Mouse (Mus musculus) midbrain, embryonic 13.5 days (tissue): ENCODE data around the gene Tas2r135. TPM values are rescaled to one million over a fixed set of nuclear protein-coding genes. Genes with fewer than 3 reads are reported as not detected.

Experiments
- ATAC-seq: fragments of 200-750 bp; cut with Nextera tagmentation; 2 replicates; pipeline ENCODE4 v1.8.0; 2017; ENCODE audit warnings: mild to moderate bottlenecking, moderate TSS enrichment, moderate library complexity
- H3K27ac ChIP-seq: fragments of 300-500 bp; sonication (generic); 2 replicates; pipeline ENCODE4 v1.5.1; 2015; ENCODE audit warnings: inconsistent platforms, mild to moderate bottlenecking, moderate library complexity
- H3K27me3 ChIP-seq: fragments of 300-500 bp; sonication (generic); 2 replicates; pipeline ENCODE4 v1.6.1; 2015; ENCODE audit warnings: mild to moderate bottlenecking, inconsistent platforms
- H3K36me3 ChIP-seq: fragments of 300-500 bp; sonication (generic); 2 replicates; pipeline ENCODE4 v1.6.1; 2015; ENCODE audit warnings: mild to moderate bottlenecking, inconsistent platforms
- H3K4me1 ChIP-seq: fragments of 300-500 bp; sonication (generic); replicated peaks from 2 replicates; pipeline ENCODE4 v1.6.1; 2015; ENCODE audit warnings: inconsistent platforms
- H3K4me2 ChIP-seq: fragments of 300-500 bp; sonication (generic); replicated peaks from 2 replicates; pipeline ENCODE4 v1.6.1; 2015; ENCODE audit warnings: moderate library complexity, mild to moderate bottlenecking, inconsistent platforms
- H3K4me3 ChIP-seq: fragments of 300-500 bp; sonication (generic); replicated peaks from 2 replicates; pipeline ENCODE4 v1.5.1; 2015; ENCODE audit warnings: mild to moderate bottlenecking, inconsistent platforms
- H3K9ac ChIP-seq: fragments of 300-500 bp; sonication (generic); replicated peaks from 2 replicates; pipeline ENCODE4 v1.6.1; 2015; ENCODE audit warnings: mild to moderate bottlenecking, inconsistent platforms
- H3K9me3 ChIP-seq: fragments of 300-500 bp; sonication (generic); 2 replicates; pipeline ENCODE4 v1.6.1; 2016; ENCODE audit warnings: mild to moderate bottlenecking, inconsistent platforms
- WGBS: fragments of 180-500 bp; shearing (Covaris S2); methylation state at CpG from one replicate; pipeline ENCODE4 v1.1.7; 2015; 5-methylcytosine and 5-hydroxymethylcytosine counted together
- polyA plus RNA-seq: library from polyadenylated mRNA; unstranded; fragments of >200 nt; fragmentation: Nextera tagmentation; extraction: Ambion mirVana; gene quantifications from 2 replicates; pipeline ENCODE4 v1.2.1, GENCODE M21; 2015

The Tas2r135 gene
- polyA plus RNA-seq, 1 experiment from 2014 or later = not detected

DNA sequence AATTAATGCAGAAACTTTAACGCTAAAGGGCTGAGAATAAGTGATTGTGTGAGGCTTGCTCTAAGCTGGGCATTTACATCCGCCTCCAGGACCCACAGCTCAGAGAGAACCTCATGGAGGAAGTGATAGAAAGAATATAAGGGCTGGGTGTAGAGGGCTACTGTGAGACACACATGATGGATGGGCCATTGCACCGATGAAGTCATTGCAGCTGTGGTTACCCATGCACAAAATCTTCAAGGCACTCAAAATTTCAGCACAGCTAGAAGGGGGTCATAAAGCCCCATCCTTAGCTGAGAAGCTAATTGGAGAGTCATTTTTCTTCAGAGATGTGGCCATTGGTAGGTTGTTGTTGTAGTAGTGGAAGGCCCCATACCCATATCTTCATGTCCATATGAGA lies 6.9 kb upstream of the Tas2r135 start:
- Histone ChIP-seq H3K27ac (no peak overlapping the region), H3K9me3 (no peaks in the 10 kb centered on the region), H3K4me3 (no peak overlapping the region), H3K4me2 (no peak overlapping the region), H3K27me3 (no peaks in the 10 kb centered on the region), H3K36me3 (no peaks in the 10 kb centered on the region), H3K4me1 (no peaks in the 10 kb centered on the region), H3K9ac (no peak overlapping the region)
- ATAC-seq = no peak
- 91% methylated on average over 3 of the region's 3 CpGs for WGBS

DNA sequence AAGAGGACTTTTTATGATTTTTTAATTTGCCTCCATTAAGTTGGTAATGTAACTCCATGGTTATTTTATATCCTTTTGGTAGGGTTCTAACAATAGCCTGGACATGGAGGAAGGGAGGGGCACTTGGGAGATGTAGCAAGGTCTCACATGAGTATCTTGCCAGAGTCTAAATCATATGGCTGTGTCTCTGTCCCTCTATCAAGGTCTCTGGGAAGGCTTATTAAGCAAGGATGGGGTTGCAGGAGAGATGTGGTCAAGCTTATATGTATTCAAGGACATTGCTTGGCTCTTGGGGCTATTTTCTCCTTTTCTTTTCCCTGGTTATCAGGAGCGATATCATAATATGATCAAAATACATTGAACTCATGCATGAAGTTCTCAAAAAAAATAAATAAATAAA lies 6.2 kb upstream of the Tas2r135 start:
- no peak for ATAC-seq
- Histone ChIP-seq H3K4me2 (no peak overlapping the region), H3K4me3 (no peak overlapping the region), H3K27ac (no peak overlapping the region), H3K9me3 (no peaks in the 10 kb centered on the region), H3K27me3 (no peaks in the 10 kb centered on the region), H3K36me3 (no peaks in the 10 kb centered on the region), H3K4me1 (no peaks in the 10 kb centered on the region), H3K9ac (no peak overlapping the region)
- 92% methylated on average over 1 of the region's 1 CpGs for WGBS

DNA sequence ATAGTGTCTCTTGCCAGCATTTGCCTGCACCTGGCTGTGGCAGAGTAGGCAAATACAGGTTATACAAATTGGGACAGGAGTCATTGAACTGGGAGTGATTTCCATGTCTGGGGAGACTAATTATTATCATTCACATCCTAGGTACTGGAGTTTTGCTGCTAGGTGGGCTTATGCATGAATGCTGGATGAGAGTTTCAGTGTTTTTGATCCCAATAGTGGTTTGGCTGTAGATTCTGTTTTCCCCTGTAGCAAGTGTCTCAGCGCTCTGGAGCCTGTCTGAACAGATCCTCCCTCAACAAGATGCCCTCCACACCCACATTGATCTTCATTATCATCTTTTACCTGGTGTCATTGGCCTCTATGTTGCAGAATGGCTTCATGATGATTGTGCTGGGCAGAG lies 5.3 kb upstream of the Tas2r135 start, which contains the start of gene Tas2r143:
TSS of gene Tas2r143 (plus strand) at position 301 of the 400 bp plus-strand sequence.
- no peak for ATAC-seq
- no peaks in the 10 kb centered on the region for H3K4me1 ChIP-seq
- H3K4me3 ChIP-seq = no peak within 1 kb of the TSS
- H3K9me3 ChIP-seq = no peaks in the 10 kb centered on the region
- H3K27me3 ChIP-seq = no peaks in the 10 kb centered on the region
- H3K36me3 ChIP-seq = no peaks in the 10 kb centered on the region
- H3K27ac ChIP-seq = no peak within 1 kb of the TSS
- no peak within 1 kb of the TSS for H3K4me2 ChIP-seq
- H3K9ac ChIP-seq = no peak within 1 kb of the TSS
- WGBS = 74% methylated on average over 1 of the region's 1 CpGs

DNA sequence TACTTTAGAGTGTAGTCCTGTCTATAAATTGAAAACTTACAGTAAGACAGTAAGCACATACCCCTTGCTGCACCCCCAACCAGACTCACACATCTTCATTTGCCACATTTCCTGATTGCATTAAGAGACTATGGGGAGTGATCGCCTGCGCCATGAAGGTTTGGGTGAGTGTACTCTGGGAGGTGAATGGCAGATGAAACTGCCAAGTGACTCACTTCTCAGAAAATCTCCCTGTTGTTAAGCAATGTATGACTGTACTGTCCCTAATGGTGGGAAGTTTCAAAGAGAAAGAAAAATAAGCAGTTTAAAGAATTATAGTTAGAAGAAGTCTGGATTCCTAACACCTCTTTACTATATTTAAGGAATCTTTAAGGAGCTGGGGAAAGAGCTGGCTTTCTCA lies 14.2 kb downstream of the Tas2r135 start:
- Histone ChIP-seq H3K27me3 (no peaks in the 10 kb centered on the region), H3K9me3 (no peaks in the 10 kb centered on the region), H3K27ac (no peak overlapping the region), H3K4me1 (no peaks in the 10 kb centered on the region), H3K36me3 (no peaks in the 10 kb centered on the region), H3K9ac (no peak overlapping the region), H3K4me2 (no peak overlapping the region), H3K4me3 (no peak overlapping the region)
- 96% methylated on average over 2 of the region's 2 CpGs for WGBS
- no peak for ATAC-seq

DNA sequence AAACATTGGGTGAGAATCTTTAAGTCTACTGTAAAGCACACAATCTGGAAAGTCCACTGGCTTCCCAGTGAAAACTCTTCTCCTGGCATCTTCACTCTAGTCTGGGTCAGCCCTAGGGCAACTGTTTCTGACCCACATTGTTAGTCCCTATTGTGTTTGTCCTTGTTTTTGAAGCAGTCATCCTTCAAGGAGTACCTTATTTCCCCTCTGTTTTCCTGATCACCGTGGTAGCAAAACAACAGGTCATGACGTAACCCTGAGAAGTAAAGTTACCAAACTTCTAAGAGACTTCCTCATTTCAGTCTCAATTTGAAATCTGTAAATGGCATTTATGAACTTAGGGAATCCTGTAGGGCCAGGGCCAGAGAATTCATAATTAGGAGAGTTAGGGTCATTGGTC lies 16.2 kb downstream of the Tas2r135 start:
- H3K4me2 ChIP-seq = no peak overlapping the region
- H3K27me3 ChIP-seq = no peaks in the 10 kb centered on the region
- H3K27ac ChIP-seq = no peak overlapping the region
- no peaks in the 10 kb centered on the region for H3K9me3 ChIP-seq
- no peaks in the 10 kb centered on the region for H3K4me1 ChIP-seq
- no peak for ATAC-seq
- no peaks in the 10 kb centered on the region for H3K36me3 ChIP-seq
- no peak overlapping the region for H3K9ac ChIP-seq
- no peak overlapping the region for H3K4me3 ChIP-seq
- 75% methylated on average over 2 of the region's 2 CpGs for WGBS

DNA sequence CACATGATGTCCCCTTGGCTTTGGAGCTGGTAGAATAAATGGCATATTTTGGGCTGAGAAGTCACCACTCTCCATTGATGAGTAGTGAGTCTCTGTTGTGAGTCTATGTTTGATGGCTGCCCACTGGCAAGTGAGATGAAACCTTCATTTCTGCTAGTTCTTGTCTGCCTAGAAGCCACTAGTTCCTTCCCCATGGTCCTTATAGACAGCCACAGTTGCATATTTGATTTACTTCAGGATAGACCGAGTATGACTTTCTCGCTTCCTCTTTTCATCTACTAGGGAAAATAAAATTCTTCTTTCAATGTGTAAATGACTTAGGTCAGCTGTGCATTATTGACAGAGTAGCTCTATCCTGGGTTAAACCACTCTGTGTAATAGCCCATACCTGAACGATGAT lies 19.2 kb downstream of the Tas2r135 start:
- H3K27me3 ChIP-seq = no peaks in the 10 kb centered on the region
- H3K27ac ChIP-seq = no peak overlapping the region
- H3K4me1 ChIP-seq = no peaks in the 10 kb centered on the region
- no peak overlapping the region for H3K4me3 ChIP-seq
- H3K4me2 ChIP-seq = no peak overlapping the region
- no peaks in the 10 kb centered on the region for H3K36me3 ChIP-seq
- 97% methylated on average over 3 of the region's 3 CpGs for WGBS
- no peak for ATAC-seq
- no peaks in the 10 kb centered on the region for H3K9me3 ChIP-seq
- no peak overlapping the region for H3K9ac ChIP-seq

DNA sequence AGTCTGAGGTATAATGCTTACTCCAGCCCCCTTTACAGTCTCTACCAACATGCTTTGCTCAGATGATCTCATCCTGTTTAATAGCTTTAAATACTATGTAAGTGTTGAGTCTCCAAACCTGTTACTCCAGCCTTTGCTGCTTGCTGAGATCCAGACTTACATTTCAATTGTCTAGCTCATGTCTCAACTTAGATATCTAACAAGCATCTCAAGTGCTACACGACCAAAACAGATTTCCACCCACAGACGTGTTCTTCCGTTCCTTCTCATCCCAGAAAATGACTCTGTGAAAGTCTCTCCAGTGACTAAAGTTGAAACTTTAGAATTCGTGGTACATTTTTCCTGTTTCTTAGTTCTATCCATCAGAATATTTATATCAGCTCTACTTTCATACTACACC lies 21.1 kb downstream of the Tas2r135 start:
- no peak overlapping the region for H3K27ac ChIP-seq
- H3K36me3 ChIP-seq = no peaks in the 10 kb centered on the region
- no peaks in the 10 kb centered on the region for H3K4me1 ChIP-seq
- WGBS = 87% methylated on average over 4 of the region's 4 CpGs
- no peak for ATAC-seq
- H3K9me3 ChIP-seq = no peaks in the 10 kb centered on the region
- H3K4me2 ChIP-seq = no peak overlapping the region
- H3K4me3 ChIP-seq = no peak overlapping the region
- no peak overlapping the region for H3K9ac ChIP-seq
- no peaks in the 10 kb centered on the region for H3K27me3 ChIP-seq

DNA sequence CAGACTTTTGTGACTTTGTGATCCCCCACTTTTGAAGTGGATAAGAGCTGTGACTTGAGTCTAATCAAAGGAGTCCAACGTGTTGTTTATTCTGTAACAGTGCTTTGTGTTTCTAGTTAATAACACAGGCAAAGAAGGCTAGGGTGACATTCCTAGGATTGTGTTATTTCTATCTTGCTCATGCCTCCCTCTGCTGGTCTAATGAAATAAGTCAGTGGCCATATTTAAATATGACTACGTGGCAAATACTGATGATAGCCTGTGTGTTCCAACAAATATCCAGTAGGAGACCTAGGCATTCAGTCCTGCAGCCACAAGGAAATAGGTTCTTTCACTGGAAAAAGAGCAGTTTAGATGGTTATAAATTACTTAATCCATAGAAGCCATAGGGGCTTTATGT lies 28.3 kb downstream of the Tas2r135 start:
- no peaks in the 10 kb centered on the region for H3K9me3 ChIP-seq
- WGBS = 74% methylated on average over 2 of the region's 2 CpGs
- no peaks in the 10 kb centered on the region for H3K27me3 ChIP-seq
- H3K4me3 ChIP-seq = no peak overlapping the region
- H3K4me2 ChIP-seq = no peak overlapping the region
- no peaks in the 10 kb centered on the region for H3K36me3 ChIP-seq
- no peak overlapping the region for H3K9ac ChIP-seq
- no peaks in the 10 kb centered on the region for H3K4me1 ChIP-seq
- no peak for ATAC-seq
- no peak overlapping the region for H3K27ac ChIP-seq

DNA sequence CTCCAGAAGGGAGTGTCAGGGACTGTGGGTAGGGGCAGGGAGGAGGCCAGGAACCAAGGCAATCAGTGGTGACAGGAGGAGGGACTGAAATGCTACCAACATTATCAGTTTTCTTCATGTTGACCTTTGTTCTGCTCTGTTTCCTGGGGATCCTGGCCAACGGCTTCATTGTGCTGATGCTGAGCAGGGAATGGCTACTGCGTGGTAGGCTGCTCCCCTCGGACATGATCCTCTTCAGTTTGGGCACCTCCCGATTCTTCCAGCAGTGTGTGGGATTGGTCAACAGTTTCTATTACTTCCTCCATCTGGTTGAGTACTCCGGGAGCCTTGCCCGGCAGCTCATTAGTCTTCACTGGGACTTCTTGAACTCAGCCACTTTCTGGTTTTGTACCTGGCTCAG lies 29.2 kb downstream of the Tas2r135 start, which contains the start of gene Tas2r126:
TSS of gene Tas2r126 (plus strand) at position 90 of the 400 bp plus-strand sequence.
- no peaks in the 10 kb centered on the region for H3K4me1 ChIP-seq
- no peak within 1 kb of the TSS for H3K9ac ChIP-seq
- ATAC-seq = no peak
- no peaks in the 10 kb centered on the region for H3K9me3 ChIP-seq
- WGBS = 91% methylated on average over 6 of the region's 6 CpGs
- H3K4me2 ChIP-seq = no peak within 1 kb of the TSS
- no peaks in the 10 kb centered on the region for H3K36me3 ChIP-seq
- no peak within 1 kb of the TSS for H3K4me3 ChIP-seq
- H3K27me3 ChIP-seq = no peaks in the 10 kb centered on the region
- no peak within 1 kb of the TSS for H3K27ac ChIP-seq

DNA sequence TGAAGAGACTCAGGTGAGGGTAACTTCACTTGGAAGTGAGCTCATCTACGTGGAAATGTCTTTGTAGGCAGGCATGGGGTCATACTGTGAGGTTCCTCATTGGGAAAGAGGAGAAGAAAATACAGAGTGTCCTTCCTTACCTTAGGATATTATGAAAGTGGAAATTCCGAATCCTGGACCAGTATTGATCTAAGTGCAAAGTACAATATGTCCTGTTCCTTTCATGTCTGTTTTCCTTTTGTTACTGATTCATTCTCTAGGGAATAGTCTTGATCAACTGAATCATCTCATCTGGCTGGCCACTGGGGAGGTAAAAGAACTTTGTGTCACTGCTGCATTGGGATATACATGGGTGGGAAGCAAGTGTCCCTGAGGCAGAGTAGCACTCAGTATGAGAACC lies 30.3 kb downstream of the Tas2r135 start:
- no peak for ATAC-seq
- Histone ChIP-seq H3K9ac (no peak overlapping the region), H3K27me3 (no peaks in the 10 kb centered on the region), H3K4me1 (no peaks in the 10 kb centered on the region), H3K4me2 (no peak overlapping the region), H3K9me3 (no peaks in the 10 kb centered on the region), H3K4me3 (no peak overlapping the region), H3K36me3 (no peaks in the 10 kb centered on the region), H3K27ac (no peak overlapping the region)
- 77% methylated on average over 2 of the region's 2 CpGs for WGBS

DNA sequence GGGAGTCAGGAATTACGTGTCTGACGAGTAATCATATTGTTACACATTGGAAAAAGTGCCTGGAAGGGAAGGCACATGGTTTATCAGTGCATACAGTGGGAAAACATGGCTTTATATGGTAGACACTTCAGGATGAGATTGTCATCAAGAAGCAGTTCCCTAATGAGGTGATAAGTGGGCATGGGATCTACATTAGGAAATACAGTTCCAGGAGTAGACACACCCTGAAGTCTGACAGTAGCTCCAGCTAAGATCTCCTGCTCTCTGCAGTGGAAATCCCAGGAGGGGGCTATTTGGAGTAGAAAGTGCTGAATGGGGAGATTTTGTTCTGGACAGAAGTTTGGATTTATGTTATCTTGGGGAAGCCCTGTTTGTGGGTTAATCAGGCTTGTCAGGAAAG lies 36.2 kb downstream of the Tas2r135 start:
- Histone ChIP-seq H3K4me2 (no peak overlapping the region), H3K9me3 (no peaks in the 10 kb centered on the region), H3K4me3 (no peak overlapping the region), H3K36me3 (no peaks in the 10 kb centered on the region), H3K27ac (no peak overlapping the region), H3K27me3 (no peaks in the 10 kb centered on the region), H3K4me1 (no peaks in the 10 kb centered on the region), H3K9ac (no peak overlapping the region)
- WGBS = 79% methylated on average over 2 of the region's 2 CpGs
- ATAC-seq = no peak

DNA sequence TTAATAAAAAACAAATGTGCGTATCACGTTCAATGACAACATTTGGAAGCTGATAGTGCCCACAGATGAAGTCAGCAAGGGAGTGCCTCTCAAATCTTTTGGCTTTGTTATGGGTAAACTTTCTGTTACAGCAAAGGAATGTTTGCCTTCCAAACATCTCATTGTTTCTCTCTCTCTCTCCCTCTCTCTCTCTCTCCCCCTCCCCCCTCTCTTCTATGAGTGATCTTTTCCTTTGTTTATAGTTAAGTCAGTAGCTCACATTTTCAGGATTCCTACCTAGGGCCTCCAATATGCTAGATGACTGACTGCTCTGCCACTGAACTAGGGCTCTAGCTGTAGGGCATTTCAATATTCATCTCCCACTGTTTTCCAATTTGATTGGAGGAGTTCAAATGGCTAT lies 39.3 kb downstream of the Tas2r135 start:
- no peak overlapping the region for H3K4me3 ChIP-seq
- H3K4me2 ChIP-seq = no peak overlapping the region
- no peak for ATAC-seq
- H3K36me3 ChIP-seq = no peaks in the 10 kb centered on the region
- H3K9me3 ChIP-seq = no peaks in the 10 kb centered on the region
- H3K4me1 ChIP-seq = no peaks in the 10 kb centered on the region
- WGBS = 88% methylated on average over 2 of the region's 2 CpGs
- H3K9ac ChIP-seq = no peak overlapping the region
- H3K27me3 ChIP-seq = no peaks in the 10 kb centered on the region
- H3K27ac ChIP-seq = no peak overlapping the region

DNA sequence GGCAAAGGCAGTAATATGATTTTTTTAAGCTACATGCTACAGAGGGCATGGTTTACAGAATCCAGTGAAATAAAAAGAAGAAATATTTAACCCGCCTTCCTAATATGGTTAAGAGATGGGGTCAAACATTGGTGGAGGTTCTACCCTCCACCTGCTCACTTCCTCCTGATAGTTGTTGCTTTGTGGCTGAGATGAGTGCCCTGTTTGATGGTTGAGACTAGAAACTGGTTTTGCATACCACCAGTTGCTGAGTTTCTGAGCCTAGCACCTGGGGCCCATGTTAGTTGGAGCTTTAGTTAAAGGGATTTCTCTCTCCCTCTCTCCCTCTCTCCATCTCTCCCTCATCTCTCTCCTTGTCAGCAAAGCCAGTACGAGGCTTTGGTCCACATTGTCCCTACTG lies 42.1 kb downstream of the Tas2r135 start:
- Histone ChIP-seq H3K9me3 (no peaks in the 10 kb centered on the region), H3K9ac (no peak overlapping the region), H3K27ac (no peak overlapping the region), H3K36me3 (no peaks in the 10 kb centered on the region), H3K4me2 (no peak overlapping the region), H3K4me1 (no peaks in the 10 kb centered on the region), H3K4me3 (no peak overlapping the region), H3K27me3 (no peaks in the 10 kb centered on the region)
- no peak for ATAC-seq
- 82% methylated on average over 2 of the region's 2 CpGs for WGBS
